Mouse (Mus musculus) testis, adult 2 months (tissue): ENCODE measurements around the gene Rnf114.

Experiments used
- CTCF ChIP-seq: fragments of 200-500 bp; IDR thresholded peaks from 2 replicates; pipeline ENCODE4 v1.5.1; 2012; ENCODE audit warnings: low read depth, mild to moderate bottlenecking, inconsistent platforms, low read length, moderate library complexity; ENCODE audit not compliant: control insufficient read depth, insufficient read depth, insufficient replicate concordance
- POLR2A ChIP-seq: fragments of 200-500 bp; IDR thresholded peaks from 2 replicates; pipeline ENCODE4 v1.6.1; 2012; ENCODE audit warnings: low read depth, mild to moderate bottlenecking, inconsistent platforms, low read length, moderate library complexity; ENCODE audit not compliant: control insufficient read depth

DNA sequence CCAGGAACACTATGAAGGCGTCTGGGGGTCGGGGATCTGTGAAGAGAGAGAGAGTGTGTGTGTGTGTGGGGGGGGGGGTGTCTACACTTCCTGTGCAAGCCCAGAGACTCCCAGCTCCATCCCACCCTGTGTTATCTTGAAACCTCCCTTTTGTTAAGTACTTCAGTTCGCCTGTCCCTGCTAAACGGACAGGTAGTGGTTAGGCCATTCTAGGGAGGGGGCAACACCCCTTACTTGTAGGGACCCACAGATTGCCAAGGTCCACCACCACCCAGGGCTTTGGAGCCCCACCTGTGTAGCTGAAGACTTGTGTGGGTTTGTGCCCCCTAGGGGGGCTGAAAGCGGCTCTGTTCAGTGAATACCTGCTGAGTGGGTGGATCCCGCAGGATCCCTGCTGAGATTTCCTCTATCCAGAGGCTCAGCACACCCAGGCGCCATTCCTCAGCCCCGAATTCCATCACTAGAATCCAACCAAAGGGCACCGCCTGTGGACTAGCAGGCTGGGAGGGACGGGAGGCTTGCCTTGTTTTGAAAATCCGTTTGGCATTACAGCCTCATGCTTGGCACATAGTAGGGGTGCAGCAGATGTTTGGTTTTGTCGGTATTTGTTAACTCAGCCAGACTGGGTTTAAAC lies 48.1 kb downstream of the Rnf114 start:
- TF ChIP-seq POLR2A: no peak
- TF ChIP-seq CTCF: no peak
